In the genomic region with DNA sequence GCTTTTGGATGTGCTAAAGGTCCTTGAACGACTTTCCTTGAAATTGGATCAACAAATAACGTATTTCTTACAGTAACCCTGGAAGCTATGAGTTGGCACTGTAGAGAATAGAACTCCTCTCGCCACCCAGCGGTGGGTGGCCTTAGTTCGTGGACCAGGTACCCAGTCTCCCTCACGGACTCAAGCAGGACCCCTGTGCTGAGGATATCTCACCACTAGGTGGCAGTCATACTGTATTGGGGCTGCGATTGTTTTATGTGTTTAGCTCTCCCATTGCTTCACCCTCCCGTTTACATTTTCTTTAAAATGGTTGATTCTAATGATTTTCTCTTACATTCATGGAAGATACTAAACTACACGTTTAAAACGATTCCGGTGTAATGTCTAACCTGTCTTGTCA, we compare ENCODE assay signal across 8 mouse cellular contexts. TPM values are rescaled to one million over a fixed set of nuclear protein-coding genes. Genes with fewer than 3 reads are reported as not detected.
DNase-seq lines count a peak whose midpoint lies in the region; ATAC-seq lines count a peak whose summit lies in the region.

No protein-coding gene starts in this region.

- H3K4me2 ChIP-seq in hindbrain, embryonic 13.5 days = no peak overlapping the region

- ATAC-seq in hindbrain, embryonic 13.5 days (ENCODE audit: low FRiP score) = peak; percentile 69

- H3K27ac ChIP-seq in hindbrain, embryonic 13.5 days = no peak overlapping the region

- H3K9me3 ChIP-seq in hindbrain, embryonic 13.5 days = no peaks in the 10 kb centered on the region

- peak; percentile 96 for DNase-seq in NIH3T3 (ENCODE audit: low read depth)
- peak; percentile 86 for DNase-seq in cerebellum, postnatal 10 days
- peak; percentile 55 to 72 for DNase-seq in frontal cortex, postnatal 25 days (ENCODE audit: low spot score in 2 of 2)
- DNase-seq in layer of hippocampus, postnatal 25 days (ENCODE audit: extremely low spot score in 1 of 2, low spot score in 1 of 2) = peak; percentile 21 to 74
- DNase-seq in lung, postnatal 25 days (ENCODE audit: low spot score) = peak; percentile 93
- peak; percentile 48 for DNase-seq in retina, postnatal 7 days (ENCODE audit: low read depth, low spot score)
- peak; percentile 68 to 82 for DNase-seq in urinary bladder, adult 18-20 months (ENCODE audit: low spot score in 2 of 2)

- H3K4me1 ChIP-seq in hindbrain, embryonic 13.5 days (replicated peaks) = no peaks in the 10 kb centered on the region; the same call in 1 of the 2 replicates

- H3K9ac ChIP-seq in hindbrain, embryonic 13.5 days = no peak overlapping the region

- no peaks in the 10 kb centered on the region for H3K27me3 ChIP-seq in hindbrain, embryonic 13.5 days

- WGBS in hindbrain, embryonic 13.5 days = 19% methylated on average over 11 of the region's 11 CpGs

- no peaks in the 10 kb centered on the region for H3K36me3 ChIP-seq in hindbrain, embryonic 13.5 days

- H3K4me3 ChIP-seq in hindbrain, embryonic 13.5 days = no peak overlapping the region

RNA-seq across cellular contexts. Expression of a gene that starts 9.8 kb away (rescaled TPM):
- 1.8 and 1.9 TPM in 2 replicates for polyA plus RNA-seq in hindbrain, embryonic 13.5 days (2015; fragmentation: Nextera tagmentation; extraction: Ambion mirVana)
- 1 to 10 TPM; 4.3 to 6.7 TPM for total RNA-seq in layer of hippocampus, postnatal 25 days (2021)
